Mouse (Mus musculus) midbrain, embryonic 15.5 days (tissue): ENCODE data around the gene Gmppa. TPM values are rescaled to one million over a fixed set of nuclear protein-coding genes. Genes with fewer than 3 reads are reported as not detected.
A peak's percentile ranks its signal among the peaks of the same experiment; 100 is the strongest.

ENCODE experiments used
- ATAC-seq: fragments of 200-750 bp; cut with Nextera tagmentation; replicated peaks from 2 replicates; pipeline ENCODE4 v1.8.0; 2017; ENCODE audit warnings: moderate TSS enrichment
- H3K27ac ChIP-seq: fragments of 300-500 bp; sonication (generic); 2 replicates; pipeline ENCODE4 v1.5.1; 2015; ENCODE audit warnings: mild to moderate bottlenecking, inconsistent platforms
- H3K27me3 ChIP-seq: fragments of 300-500 bp; sonication (generic); replicated peaks from 2 replicates; pipeline ENCODE4 v1.6.1; 2015; ENCODE audit warnings: inconsistent platforms
- H3K36me3 ChIP-seq: fragments of 300-500 bp; sonication (generic); replicated peaks from 2 replicates; pipeline ENCODE4 v1.6.1; 2015; ENCODE audit warnings: inconsistent platforms
- H3K4me1 ChIP-seq: fragments of 300-500 bp; sonication (generic); 2 replicates; pipeline ENCODE4 v1.6.1; 2015; ENCODE audit warnings: inconsistent platforms
- H3K4me2 ChIP-seq: fragments of 300-500 bp; sonication (generic); 2 replicates; pipeline ENCODE4 v1.6.1; 2015; ENCODE audit warnings: inconsistent platforms, mild to moderate bottlenecking, moderate library complexity
- H3K4me3 ChIP-seq: fragments of 300-500 bp; sonication (generic); 2 replicates; pipeline ENCODE4 v1.5.1; 2015; ENCODE audit warnings: mild to moderate bottlenecking, inconsistent platforms
- H3K9ac ChIP-seq: fragments of 300-500 bp; sonication (generic); 2 replicates; pipeline ENCODE4 v1.6.1; 2015; ENCODE audit warnings: mild to moderate bottlenecking, inconsistent platforms
- H3K9me3 ChIP-seq: fragments of 300-500 bp; sonication (generic); 2 replicates; pipeline ENCODE4 v1.6.1; 2016; ENCODE audit warnings: inconsistent platforms
- WGBS: fragments of 180-500 bp; shearing (Covaris S2); methylation state at CpG from one replicate; pipeline ENCODE4 v1.1.7; 2015; ENCODE audit warnings: mixed read lengths; 5-methylcytosine and 5-hydroxymethylcytosine counted together
- polyA plus RNA-seq: library from polyadenylated mRNA; unstranded; fragments of >200 nt; fragmentation: Nextera tagmentation; extraction: Ambion mirVana; gene quantifications from 2 replicates; pipeline ENCODE4 v1.2.1, GENCODE M21; 2015

Gene Gmppa
- polyA plus RNA-seq, 1 experiment from 2014 or later = 98.7 TPM

GRCm38 (mm10) chr1:75448052-75448431 lies 12.3 kb downstream of the Gmppa start:
- no peaks in the 10 kb centered on the region for H3K36me3 ChIP-seq
- no peaks in the 10 kb centered on the region for H3K9me3 ChIP-seq
- H3K4me1 ChIP-seq = peaks cover 87% of the 10 kb centered on the region
- peaks cover 15% of the 10 kb centered on the region for H3K27me3 ChIP-seq
- peak overlapping the region; percentile 34 for H3K4me2 ChIP-seq
- WGBS = 3% methylated on average over 7 of the region's 7 CpGs
- H3K4me3 ChIP-seq = peak overlapping the region; percentile 7
- peak overlapping the region; percentile 82 for H3K27ac ChIP-seq
- H3K9ac ChIP-seq = 0 out of 2 replicates have a peak overlapping the region, but pooled peaks have one; percentile 9
- no peak for ATAC-seq

- 0 out of 2 replicates have a peak overlapping the region, but pooled peaks have one; percentile 0 for H3K9ac ChIP-seq
- H3K36me3 ChIP-seq = no peaks in the 10 kb centered on the region
- peak overlapping the region; percentile 78 for H3K4me2 ChIP-seq
- H3K4me3 ChIP-seq = peak overlapping the region; percentile 44
- H3K27me3 ChIP-seq = peaks cover 15% of the 10 kb centered on the region
- no peaks in the 10 kb centered on the region for H3K9me3 ChIP-seq
- WGBS = 4% methylated on average over 14 of the region's 14 CpGs
- H3K27ac ChIP-seq = peak overlapping the region; percentile 82
- ATAC-seq = no peak
- H3K4me1 ChIP-seq = peaks cover 78% of the 10 kb centered on the region
Observed at GRCm38 (mm10) chr1:75448937-75449336, 13.2 kb downstream of the Gmppa start.

GRCm38 (mm10) chr1:75449377-75450135 lies 13.8 kb downstream of the Gmppa start:
- Histone ChIP-seq H3K27me3 (peaks cover 15% of the 10 kb centered on the region), H3K4me2 (peak overlapping the region; percentile 78), H3K9me3 (no peaks in the 10 kb centered on the region), H3K9ac (peak overlapping the region; percentile 66; the same call in 1 of the 2 replicates), H3K27ac (peak overlapping the region; percentile 82), H3K4me1 (peaks cover 71% of the 10 kb centered on the region), H3K4me3 (peak overlapping the region; percentile 44), H3K36me3 (no peaks in the 10 kb centered on the region)
- WGBS = 2% methylated on average over 8 of the region's 8 CpGs
- ATAC-seq = no peak

- 0 out of 2 replicates have a peak, but pooled peaks have one; percentile 22 for ATAC-seq
- Histone ChIP-seq H3K4me2 (peak within 1 kb of the TSS; percentile 78), H3K27ac (peak within 1 kb of the TSS; percentile 82), H3K9ac (peak within 1 kb of the TSS; percentile 66), H3K4me1 (peaks cover 63% of the 10 kb centered on the region), H3K4me3 (peak within 1 kb of the TSS; percentile 44), H3K36me3 (no peaks in the 10 kb centered on the region), H3K27me3 (peaks cover 15% of the 10 kb centered on the region), H3K9me3 (no peaks in the 10 kb centered on the region)
- 1% methylated on average over 35 of the region's 35 CpGs for WGBS
Observed at GRCm38 (mm10) chr1:75450314-75451005, 14.7 kb downstream of the Gmppa start, which contains the start of gene Asic4. Gene Asic4 (plus strand): TSS chr1:75450436.

- Histone ChIP-seq H3K4me1 (peaks cover 62% of the 10 kb centered on the region), H3K4me2 (peak overlapping the region; percentile 78), H3K9me3 (no peaks in the 10 kb centered on the region), H3K36me3 (no peaks in the 10 kb centered on the region), H3K27ac (peak overlapping the region; percentile 82), H3K27me3 (peaks cover 15% of the 10 kb centered on the region), H3K4me3 (peak overlapping the region; percentile 44), H3K9ac (peak overlapping the region; percentile 66)
- ATAC-seq = no peak
- WGBS = 42% methylated on average over 5 of the region's 5 CpGs
Observed at GRCm38 (mm10) chr1:75451900-75452299, 16.2 kb downstream of the Gmppa start.

- Histone ChIP-seq H3K27me3 (peaks cover 8% of the 10 kb centered on the region), H3K9ac (no peak overlapping the region; the same call in 1 of the 2 replicates), H3K27ac (peak overlapping the region; percentile 76; the same call in 1 of the 2 replicates), H3K36me3 (no peaks in the 10 kb centered on the region), H3K9me3 (no peaks in the 10 kb centered on the region), H3K4me2 (peak overlapping the region; percentile 52), H3K4me1 (peaks cover 56% of the 10 kb centered on the region), H3K4me3 (no peak overlapping the region)
- 61% methylated on average over 3 of the region's 3 CpGs for WGBS
- ATAC-seq = no peak
Observed at GRCm38 (mm10) chr1:75455433-75455832, 19.7 kb downstream of the Gmppa start.

- no peak overlapping the region; the same call in 1 of the 2 replicates for H3K9ac ChIP-seq
- WGBS = 12% methylated on average over 5 of the region's 5 CpGs
- ATAC-seq = peak; percentile 10; the same call in 1 of the 2 replicates
Observed at GRCm38 (mm10) chr1:75455948-75456347, 20.2 kb downstream of the Gmppa start.

GRCm38 (mm10) chr1:75456746-75457564 lies 21.2 kb downstream of the Gmppa start:
- peak; percentile 3; the same call in 1 of the 2 replicates for ATAC-seq
- no peaks in the 10 kb centered on the region for H3K36me3 ChIP-seq
- H3K9me3 ChIP-seq = no peaks in the 10 kb centered on the region
- H3K27ac ChIP-seq = peak overlapping the region; percentile 76
- H3K4me3 ChIP-seq = no peak overlapping the region
- H3K4me2 ChIP-seq = peak overlapping the region; percentile 52; the same call in 1 of the 2 replicates
- H3K9ac ChIP-seq = no peak overlapping the region
- no peaks in the 10 kb centered on the region for H3K27me3 ChIP-seq
- H3K4me1 ChIP-seq = peaks cover 45% of the 10 kb centered on the region
- WGBS = 7% methylated on average over 14 of the region's 14 CpGs

More at GRCm38 (mm10) chr1:75455948-75456347, 20.2 kb downstream of the Gmppa start:
- no peak overlapping the region for H3K4me3 ChIP-seq
- H3K9me3 ChIP-seq = no peaks in the 10 kb centered on the region
- peaks cover 5% of the 10 kb centered on the region for H3K27me3 ChIP-seq
- H3K4me2 ChIP-seq = peak overlapping the region; percentile 52
- H3K4me1 ChIP-seq = peaks cover 50% of the 10 kb centered on the region
- no peaks in the 10 kb centered on the region for H3K36me3 ChIP-seq
- peak overlapping the region; percentile 76 for H3K27ac ChIP-seq

- Histone ChIP-seq H3K27ac (peak overlapping the region; percentile 76), H3K9ac (0 out of 2 replicates have a peak overlapping the region, but pooled peaks have one; percentile 32), H3K36me3 (no peaks in the 10 kb centered on the region), H3K27me3 (no peaks in the 10 kb centered on the region), H3K4me2 (peak overlapping the region; percentile 52), H3K9me3 (no peaks in the 10 kb centered on the region), H3K4me1 (peaks cover 44% of the 10 kb centered on the region), H3K4me3 (0 out of 2 replicates have a peak overlapping the region, but pooled peaks have one; percentile 24)
- WGBS = 4% methylated on average over 8 of the region's 10 CpGs
- ATAC-seq = peak; percentile 5; the same call in 1 of the 2 replicates
Observed at GRCm38 (mm10) chr1:75457710-75458024, 21.9 kb downstream of the Gmppa start.

GRCm38 (mm10) chr1:75458025-75458788 lies 22.5 kb downstream of the Gmppa start:
- peak; percentile 51 for ATAC-seq
- H3K9me3 ChIP-seq = no peaks in the 10 kb centered on the region
- no peaks in the 10 kb centered on the region for H3K27me3 ChIP-seq
- H3K4me3 ChIP-seq = peak overlapping the region; percentile 24
- H3K36me3 ChIP-seq = no peaks in the 10 kb centered on the region
- H3K9ac ChIP-seq = peak overlapping the region; percentile 32; the same call in 1 of the 2 replicates
- WGBS = 2% methylated on average over 42 of the region's 42 CpGs
- H3K4me1 ChIP-seq = peaks cover 42% of the 10 kb centered on the region
- H3K4me2 ChIP-seq = peak overlapping the region; percentile 52
- peak overlapping the region; percentile 76 for H3K27ac ChIP-seq
